Mouse (Mus musculus) right cerebral cortex, postnatal 4 days (tissue): ENCODE data around the gene Ttll11.

Source experiments
- DNase-seq: peaks from one replicate; pipeline ENCODE4 v3.0.0-alpha.2; 2022

Gene Ttll11

GRCm38 (mm10) chr2:35719230-35720005 lies 260.3 kb downstream of the Ttll11 start:
- no peak for DNase-seq

DNA sequence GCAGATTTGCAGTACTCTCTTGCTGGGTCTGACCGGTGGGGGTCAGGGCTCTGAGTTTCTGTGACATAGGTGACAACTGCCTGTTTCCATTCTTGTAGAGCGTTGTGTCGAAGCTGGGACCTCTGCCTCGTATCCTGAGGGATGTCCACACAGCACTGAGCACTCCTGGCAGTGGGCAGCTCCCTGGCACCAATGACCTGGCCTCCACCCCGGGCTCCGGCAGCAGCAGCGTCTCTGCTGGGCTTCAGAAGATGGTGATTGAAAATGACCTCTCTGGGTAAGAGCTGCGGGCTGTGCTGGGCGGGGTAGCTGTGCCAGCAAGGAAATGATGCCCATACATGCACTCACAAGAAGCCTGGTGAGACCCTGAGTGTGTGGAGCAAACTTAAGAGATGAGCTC lies 261.1 kb downstream of the Ttll11 start:
- DNase-seq = no peak

GRCm38 (mm10) chr2:35718003-35718500 lies 261.7 kb downstream of the Ttll11 start:
- DNase-seq = no peak

- no peak for DNase-seq
Observed at GRCm38 (mm10) chr2:35716175-35716574, 263.5 kb downstream of the Ttll11 start.

- DNase-seq = no peak
Observed at GRCm38 (mm10) chr2:35715485-35715884, 264.2 kb downstream of the Ttll11 start.

GRCm38 (mm10) chr2:35714742-35715167 lies 265.0 kb downstream of the Ttll11 start:
- DNase-seq = no peak

DNA sequence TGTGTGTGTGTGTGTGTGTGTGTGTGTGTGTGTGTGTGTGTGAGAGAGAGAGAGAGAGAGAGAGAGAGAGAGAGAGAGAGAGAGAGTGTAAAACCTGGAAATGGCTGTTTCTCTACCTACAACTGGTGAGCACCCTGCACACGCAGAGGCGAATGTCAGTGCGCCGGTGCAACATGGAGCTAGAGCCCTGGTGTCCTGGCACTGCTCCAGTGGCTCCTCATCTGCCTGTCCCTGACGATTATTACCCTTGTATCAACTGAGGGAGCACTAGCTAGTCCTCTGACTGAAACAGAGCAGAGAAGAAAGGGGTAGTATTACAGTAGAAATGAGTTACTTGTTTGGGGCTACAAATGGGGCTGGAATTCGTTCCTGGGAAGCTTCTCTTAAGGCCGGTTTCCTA lies 266.3 kb downstream of the Ttll11 start:
- DNase-seq = no peak

DNA sequence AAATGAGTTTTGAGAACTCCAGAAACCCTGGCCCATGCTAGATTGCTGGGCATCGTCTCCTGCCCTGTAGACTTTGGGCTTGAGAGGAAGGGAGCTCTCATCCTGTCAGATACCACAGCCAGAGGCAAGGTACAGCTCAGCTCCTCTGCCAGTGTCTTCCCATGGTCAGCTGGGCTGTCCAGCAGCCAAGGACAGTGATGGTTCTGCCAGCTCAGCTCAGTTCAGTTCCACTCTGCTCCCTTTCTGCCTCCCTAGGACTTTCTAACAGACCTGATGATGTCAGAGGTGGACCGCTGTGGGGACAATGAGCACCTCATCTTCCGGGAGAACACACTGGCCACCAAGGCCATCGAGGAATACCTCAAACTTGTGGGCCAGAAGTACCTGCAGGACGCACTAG lies 267.1 kb downstream of the Ttll11 start:
- no peak for DNase-seq

GRCm38 (mm10) chr2:35703241-35703640 lies 276.5 kb downstream of the Ttll11 start:
- DNase-seq = no peak

DNA sequence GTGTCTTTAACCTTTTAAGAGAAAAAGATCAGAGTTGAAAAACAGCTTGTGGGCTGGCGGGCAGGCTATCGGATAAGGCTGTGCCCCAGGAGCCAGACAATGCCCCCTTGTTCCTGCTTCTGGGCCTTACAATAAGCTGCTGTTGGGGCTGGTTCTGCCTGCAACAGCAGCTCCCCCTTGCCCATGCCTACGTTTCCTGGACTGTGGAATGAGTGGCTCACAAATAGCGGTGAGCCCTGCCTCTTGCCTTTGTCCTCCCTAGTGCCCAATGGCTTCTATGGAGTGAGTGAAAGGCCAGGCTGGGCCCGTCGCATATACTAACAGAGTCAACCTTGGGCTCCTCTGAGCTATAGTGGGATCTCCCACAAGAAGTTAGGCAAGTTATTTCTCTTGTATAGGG lies 277.1 kb downstream of the Ttll11 start:
- no peak for DNase-seq

DNA sequence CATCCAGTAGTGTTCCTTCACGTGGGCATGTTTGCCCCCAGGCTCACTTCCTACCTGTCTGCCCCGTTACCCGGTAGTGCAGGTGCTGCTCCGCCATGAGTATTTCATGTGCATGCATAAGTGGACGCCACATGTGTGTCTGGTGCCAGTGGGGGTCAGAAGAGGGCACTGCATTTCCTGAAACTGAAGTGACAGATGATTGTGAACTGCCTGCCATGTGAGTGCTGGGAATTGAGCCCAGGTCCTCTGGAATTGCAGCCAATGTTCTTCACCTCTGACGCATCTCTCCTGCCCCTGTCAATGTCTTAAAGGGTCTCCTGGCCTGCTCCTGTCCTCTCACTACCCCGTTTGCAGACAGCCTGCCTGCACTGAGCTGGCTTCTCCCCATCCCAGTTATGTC lies 277.7 kb downstream of the Ttll11 start:
- DNase-seq = no peak
